Mouse (Mus musculus): ENCODE measurements at regions not wholly inside any gene's neighbourhood (a gene's known extent, or its start where the extent isn't known, plus 50 kb on each side); places are given as distances from the start of the nearest gene placed in this dataset.

GRCm38 (mm10) chr3:149423491-149423890 lies 433.1 kb upstream of the Adgrl2 start:
- Histone ChIP-seq H3K4me2 (replicated peaks; ENCODE audit: low read depth) (no peak overlapping the region), H3K27me3 (replicated peaks; ENCODE audit: control insufficient read depth, insufficient read depth, low read length) (no peaks in the 10 kb centered on the region), H3K36me3 (ENCODE audit: control insufficient read depth, insufficient read depth) (no peaks in the 10 kb centered on the region), H3K4me3 (ENCODE audit: low read depth, low read length) (no peak overlapping the region), H3K4me1 (replicated peaks; ENCODE audit: control insufficient read depth, insufficient read depth, low read length) (no peaks in the 10 kb centered on the region), H3K9ac (ENCODE audit: low read depth, low read length) (no peak overlapping the region), H3K9me3 (ENCODE audit: control insufficient read depth) (no peaks in the 10 kb centered on the region), H3K27ac (ENCODE audit: low read depth, low read length) (no peak overlapping the region)
- no peak for TF ChIP-seq CTCF (IDR thresholded peaks at IDR 0.05; ENCODE audit: low read depth)
- 58% methylated on average over 9 of the region's 9 CpGs for WGBS
- no peak for ATAC-seq

GRCm38 (mm10) chr3:149415081-149415480 lies 424.7 kb upstream of the Adgrl2 start:
- no peak for TF ChIP-seq CTCF (IDR thresholded peaks at IDR 0.05; ENCODE audit: low read depth)
- no peak overlapping the region for H3K4me2 ChIP-seq (replicated peaks; ENCODE audit: low read depth)
- H3K4me3 ChIP-seq (ENCODE audit: low read depth, low read length), result no peak overlapping the region
- no peaks in the 10 kb centered on the region for H3K27me3 ChIP-seq (replicated peaks; ENCODE audit: control insufficient read depth, insufficient read depth, low read length)
- H3K9me3 ChIP-seq (ENCODE audit: control insufficient read depth), result no peaks in the 10 kb centered on the region
- H3K4me1 ChIP-seq (replicated peaks; ENCODE audit: control insufficient read depth, insufficient read depth, low read length), result no peaks in the 10 kb centered on the region
- no peak overlapping the region for H3K27ac ChIP-seq (ENCODE audit: low read depth, low read length)
- H3K36me3 ChIP-seq (ENCODE audit: control insufficient read depth, insufficient read depth), result no peaks in the 10 kb centered on the region
- 81% methylated on average over 4 of the region's 4 CpGs for WGBS
- no peak for ATAC-seq
- H3K9ac ChIP-seq (ENCODE audit: low read depth, low read length), result no peak overlapping the region

- Histone ChIP-seq H3K4me2 (replicated peaks; ENCODE audit: low read depth) (no peak overlapping the region), H3K27me3 (replicated peaks; ENCODE audit: control insufficient read depth, insufficient read depth, low read length) (no peaks in the 10 kb centered on the region), H3K9me3 (ENCODE audit: control insufficient read depth) (no peaks in the 10 kb centered on the region), H3K4me3 (ENCODE audit: low read depth, low read length) (no peak overlapping the region), H3K9ac (ENCODE audit: low read depth, low read length) (no peak overlapping the region), H3K4me1 (replicated peaks; ENCODE audit: control insufficient read depth, insufficient read depth, low read length) (no peaks in the 10 kb centered on the region), H3K27ac (ENCODE audit: low read depth, low read length) (no peak overlapping the region), H3K36me3 (ENCODE audit: control insufficient read depth, insufficient read depth) (no peaks in the 10 kb centered on the region)
- ATAC-seq, result no peak
- TF ChIP-seq CTCF (IDR thresholded peaks at IDR 0.05; ENCODE audit: low read depth), result no peak
- WGBS, result 73% methylated on average over 4 of the region's 4 CpGs
Measured at GRCm38 (mm10) chr3:149413114-149413513, 422.8 kb upstream of the Adgrl2 start.

- no peak for TF ChIP-seq CTCF (IDR thresholded peaks at IDR 0.05; ENCODE audit: low read depth)
- 90% methylated on average over 2 of the region's 2 CpGs for WGBS
Measured at GRCm38 (mm10) chr3:149410518-149410917, 420.2 kb upstream of the Adgrl2 start.

GRCm38 (mm10) chr3:149408858-149409257 lies 418.5 kb upstream of the Adgrl2 start:
- Histone ChIP-seq H3K4me1 (replicated peaks; ENCODE audit: control insufficient read depth, insufficient read depth, low read length) (no peaks in the 10 kb centered on the region), H3K27ac (ENCODE audit: low read depth, low read length) (no peak overlapping the region), H3K27me3 (replicated peaks; ENCODE audit: control insufficient read depth, insufficient read depth, low read length) (no peaks in the 10 kb centered on the region), H3K4me3 (ENCODE audit: low read depth, low read length) (no peak overlapping the region), H3K36me3 (ENCODE audit: control insufficient read depth, insufficient read depth) (no peaks in the 10 kb centered on the region), H3K9ac (ENCODE audit: low read depth, low read length) (no peak overlapping the region), H3K9me3 (ENCODE audit: control insufficient read depth) (no peaks in the 10 kb centered on the region), H3K4me2 (replicated peaks; ENCODE audit: low read depth) (no peak overlapping the region)
- WGBS, result 73% methylated on average over 3 of the region's 3 CpGs
- TF ChIP-seq CTCF (IDR thresholded peaks at IDR 0.05; ENCODE audit: low read depth), result no peak
- no peak for ATAC-seq

More at GRCm38 (mm10) chr3:149410518-149410917, 420.2 kb upstream of the Adgrl2 start:
- ATAC-seq, result no peak
- Histone ChIP-seq H3K9me3 (ENCODE audit: control insufficient read depth) (no peaks in the 10 kb centered on the region), H3K27ac (ENCODE audit: low read depth, low read length) (no peak overlapping the region), H3K9ac (ENCODE audit: low read depth, low read length) (no peak overlapping the region), H3K4me3 (ENCODE audit: low read depth, low read length) (no peak overlapping the region), H3K4me1 (replicated peaks; ENCODE audit: control insufficient read depth, insufficient read depth, low read length) (no peaks in the 10 kb centered on the region), H3K4me2 (replicated peaks; ENCODE audit: low read depth) (no peak overlapping the region), H3K27me3 (replicated peaks; ENCODE audit: control insufficient read depth, insufficient read depth, low read length) (no peaks in the 10 kb centered on the region), H3K36me3 (ENCODE audit: control insufficient read depth, insufficient read depth) (no peaks in the 10 kb centered on the region)

- Histone ChIP-seq H3K4me2 (replicated peaks; ENCODE audit: low read depth) (no peak overlapping the region), H3K27ac (ENCODE audit: low read depth, low read length) (no peak overlapping the region), H3K4me1 (replicated peaks; ENCODE audit: control insufficient read depth, insufficient read depth, low read length) (no peaks in the 10 kb centered on the region), H3K36me3 (ENCODE audit: control insufficient read depth, insufficient read depth) (no peaks in the 10 kb centered on the region), H3K27me3 (replicated peaks; ENCODE audit: control insufficient read depth, insufficient read depth, low read length) (no peaks in the 10 kb centered on the region), H3K9me3 (ENCODE audit: control insufficient read depth) (no peaks in the 10 kb centered on the region), H3K9ac (ENCODE audit: low read depth, low read length) (no peak overlapping the region), H3K4me3 (ENCODE audit: low read depth, low read length) (no peak overlapping the region)
- WGBS, result 82% methylated on average over 3 of the region's 3 CpGs
- ATAC-seq, result no peak
- no peak for TF ChIP-seq CTCF (IDR thresholded peaks at IDR 0.05; ENCODE audit: low read depth)
Measured at GRCm38 (mm10) chr3:149405872-149406271, 415.5 kb upstream of the Adgrl2 start.

GRCm38 (mm10) chr3:149404691-149405090 lies 414.3 kb upstream of the Adgrl2 start:
- Histone ChIP-seq H3K4me2 (replicated peaks; ENCODE audit: low read depth) (no peak overlapping the region), H3K36me3 (ENCODE audit: control insufficient read depth, insufficient read depth) (no peaks in the 10 kb centered on the region), H3K4me3 (ENCODE audit: low read depth, low read length) (no peak overlapping the region), H3K27me3 (replicated peaks; ENCODE audit: control insufficient read depth, insufficient read depth, low read length) (no peaks in the 10 kb centered on the region), H3K27ac (ENCODE audit: low read depth, low read length) (no peak overlapping the region), H3K4me1 (replicated peaks; ENCODE audit: control insufficient read depth, insufficient read depth, low read length) (no peaks in the 10 kb centered on the region), H3K9ac (ENCODE audit: low read depth, low read length) (no peak overlapping the region), H3K9me3 (ENCODE audit: control insufficient read depth) (no peaks in the 10 kb centered on the region)
- WGBS, result 93% methylated on average over 14 of the region's 14 CpGs
- ATAC-seq, result no peak
- TF ChIP-seq CTCF (IDR thresholded peaks at IDR 0.05; ENCODE audit: low read depth), result no peak

Data from intestine, postnatal 0 days (tissue).